Mouse (Mus musculus) cerebellum, adult 2 months (tissue): Measurements from ENCODE around the gene Cbx4. TPM values are rescaled to one million over a fixed set of nuclear protein-coding genes. Genes with fewer than 3 reads are reported as not detected.

Experiments used
- DNase-seq, 2 experiments: peaks; one replicate each; pipeline ENCODE4 v3.0.0; 2021
- H3K27ac ChIP-seq: fragments of 200-500 bp; 2 replicates; pipeline ENCODE4 v1.5.1; 2012; ENCODE audit warnings: low read length, control low read depth, inconsistent platforms; ENCODE audit not compliant: insufficient read depth
- H3K27me3 ChIP-seq: fragments of 200-500 bp; 2 replicates; pipeline ENCODE4 v1.6.1; 2012; ENCODE audit warnings: inconsistent platforms, mild to moderate bottlenecking, low read length, moderate library complexity; ENCODE audit not compliant: control insufficient read depth, insufficient read depth
- H3K4me1 ChIP-seq: fragments of 200-500 bp; 2 replicates; pipeline ENCODE4 v1.6.1; 2011; ENCODE audit warnings: low read length; ENCODE audit not compliant: control insufficient read depth, insufficient read depth
- H3K4me3 ChIP-seq: fragments of 200-500 bp; replicated peaks from 2 replicates; pipeline ENCODE3; 2011; ENCODE audit warnings: mild to moderate bottlenecking, low read depth, low read length, control low read depth; ENCODE audit not compliant: insufficient read depth
- CTCF ChIP-seq: fragments of 200-500 bp; IDR thresholded peaks from 2 replicates; pipeline ENCODE4 v1.5.1; 2011; ENCODE audit warnings: low read depth, mild to moderate bottlenecking, control low read depth, low read length, moderate library complexity, borderline replicate concordance; ENCODE audit not compliant: insufficient read depth
- POLR2A ChIP-seq: fragments of 200-500 bp; IDR thresholded peaks from 2 replicates; pipeline ENCODE4 v1.6.1; 2011; ENCODE audit warnings: low read length, control low read depth, borderline replicate concordance; ENCODE audit not compliant: insufficient read depth
- WGBS: fragments of 180-500 bp; shearing (Covaris S2); methylation state at CpG from one replicate; pipeline ENCODE4 v1.1.7; 2018; 5-methylcytosine and 5-hydroxymethylcytosine counted together
- polyA plus RNA-seq: library from polyadenylated mRNA; depleted of rRNA; stranded (reverse); fragments of >200 nt; gene quantifications from 2 replicates; pipeline ENCODE4 v1.2.3, GENCODE M21; 2012

Cbx4 gene
- polyA plus RNA-seq, 1 experiment: 50.1 TPM

- H3K4me1 ChIP-seq: peaks cover 24% of the 10 kb centered on the region
- 84% methylated on average over 11 of the region's 11 CpGs for WGBS
- no peak overlapping the region for H3K4me3 ChIP-seq
- H3K27ac ChIP-seq: no peak overlapping the region
- TF ChIP-seq CTCF: no peak
- no peak for TF ChIP-seq POLR2A
- DNase-seq: no peak
- H3K27me3 ChIP-seq: no peaks in the 10 kb centered on the region
Measured at GRCm38 (mm10) chr11:119128668-119129280, 42.8 kb upstream of the Cbx4 start.

GRCm38 (mm10) chr11:119127686-119128473 is 41.9 kb upstream of the Cbx4 start:
- no peak for DNase-seq
- TF ChIP-seq CTCF (no peak), POLR2A (no peak)
- no peak overlapping the region for H3K4me3 ChIP-seq
- no peak overlapping the region for H3K27ac ChIP-seq
- WGBS: 79% methylated on average over 9 of the region's 9 CpGs
- H3K4me1 ChIP-seq: peaks cover 23% of the 10 kb centered on the region
- H3K27me3 ChIP-seq: no peaks in the 10 kb centered on the region

DNA sequence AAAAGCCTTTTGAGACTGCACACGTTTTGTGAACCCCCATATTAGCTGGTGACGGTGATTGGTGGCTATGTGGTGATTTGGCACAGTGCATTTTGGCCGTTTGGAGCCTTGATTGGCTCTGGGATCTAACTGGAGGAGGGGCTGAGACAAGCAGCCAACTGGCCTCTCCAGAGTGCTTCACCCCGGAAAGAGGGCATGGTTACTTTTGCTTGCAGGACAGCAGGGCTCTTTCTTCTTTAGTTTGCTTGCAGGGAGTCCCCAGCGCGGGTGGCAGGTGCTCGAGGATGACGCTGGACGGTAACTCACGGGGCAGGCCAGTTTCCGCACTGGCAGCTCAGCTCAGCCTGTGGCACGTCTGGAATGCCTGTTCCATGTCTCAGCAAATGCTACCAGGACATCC is 41.1 kb upstream of the Cbx4 start:
- TF ChIP-seq POLR2A (no peak), CTCF (no peak)
- no peaks in the 10 kb centered on the region for H3K27me3 ChIP-seq
- no peak overlapping the region for H3K4me3 ChIP-seq
- WGBS: 71% methylated on average over 12 of the region's 12 CpGs
- H3K4me1 ChIP-seq: peaks cover 26% of the 10 kb centered on the region
- H3K27ac ChIP-seq: no peak overlapping the region
- no peak for DNase-seq

DNA sequence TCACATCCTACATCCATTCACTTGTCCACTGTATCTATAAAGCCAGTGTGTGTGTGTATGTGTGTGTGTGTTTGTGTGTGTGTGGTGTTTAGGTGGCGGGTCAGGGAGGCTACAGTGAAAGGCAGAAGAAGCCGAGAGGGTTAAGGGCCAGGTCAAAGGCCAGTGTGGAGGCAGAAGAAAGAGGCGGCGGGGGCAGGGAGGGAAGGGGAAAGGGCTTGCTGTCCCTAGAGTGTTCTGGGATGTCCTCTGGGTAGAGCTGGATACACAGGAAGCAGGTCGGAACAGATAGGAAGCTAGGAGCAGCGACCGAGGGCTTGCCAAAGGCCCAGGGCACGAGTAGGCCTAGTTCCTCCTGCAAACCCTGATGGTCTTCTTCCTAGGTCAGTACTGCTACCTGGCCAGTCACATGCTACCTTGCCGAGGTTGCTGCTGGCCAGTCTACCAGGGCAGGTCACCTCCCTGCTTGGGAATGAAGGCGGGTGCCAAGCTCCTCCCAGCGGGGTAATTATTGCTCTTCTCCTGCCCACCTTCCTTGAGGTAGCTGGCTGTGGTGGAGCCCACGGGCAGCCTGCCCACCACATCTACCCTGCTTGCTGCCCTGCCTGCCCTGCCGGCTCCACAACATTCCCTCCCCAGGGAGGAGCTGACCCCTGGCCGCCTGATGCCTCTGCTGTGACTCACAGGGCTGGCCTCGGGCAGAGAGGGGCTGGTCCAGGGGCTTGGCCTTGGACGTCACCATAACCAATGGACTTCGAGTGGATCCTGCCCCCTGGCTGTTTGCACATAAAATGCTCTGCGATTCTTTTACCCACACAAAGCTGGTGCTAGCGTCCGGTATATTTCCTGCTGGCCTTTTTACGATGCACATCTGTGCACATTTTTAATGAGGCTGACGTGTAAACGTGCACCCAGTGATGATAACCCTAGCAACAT is 40.2 kb upstream of the Cbx4 start:
- H3K4me1 ChIP-seq: peaks cover 23% of the 10 kb centered on the region
- WGBS: 73% methylated on average over 23 of the region's 23 CpGs
- TF ChIP-seq CTCF: peak; percentile 21; the same call in 1 of the 2 replicates
- no peak for TF ChIP-seq POLR2A
- DNase-seq: peak in 1 of 2 experiments; percentile 34
- H3K27ac ChIP-seq: no peak overlapping the region
- no peak overlapping the region for H3K4me3 ChIP-seq
- no peaks in the 10 kb centered on the region for H3K27me3 ChIP-seq

GRCm38 (mm10) chr11:119124536-119124935 is 38.5 kb upstream of the Cbx4 start:
- H3K4me1 ChIP-seq: peaks cover 23% of the 10 kb centered on the region
- 43% methylated on average over 6 of the region's 6 CpGs for WGBS
- H3K27ac ChIP-seq: no peak overlapping the region
- H3K4me3 ChIP-seq: no peak overlapping the region
- no peak for TF ChIP-seq CTCF
- no peak for TF ChIP-seq POLR2A
- peak in 1 of 2 experiments; percentile 39 for DNase-seq
- H3K27me3 ChIP-seq: no peaks in the 10 kb centered on the region

- Histone ChIP-seq H3K4me1 (peaks cover 23% of the 10 kb centered on the region), H3K27ac (no peak overlapping the region), H3K27me3 (no peaks in the 10 kb centered on the region), H3K4me3 (no peak overlapping the region)
- WGBS: 53% methylated on average over 5 of the region's 5 CpGs
- DNase-seq: no peak
- TF ChIP-seq POLR2A: no peak
- no peak for TF ChIP-seq CTCF
Measured at GRCm38 (mm10) chr11:119123522-119124319, 37.7 kb upstream of the Cbx4 start.

GRCm38 (mm10) chr11:119122396-119122795 is 36.4 kb upstream of the Cbx4 start:
- TF ChIP-seq POLR2A: no peak
- no peak for TF ChIP-seq CTCF
- H3K4me3 ChIP-seq: no peak overlapping the region
- no peak for DNase-seq
- WGBS: 56% methylated on average over 5 of the region's 5 CpGs
- H3K27ac ChIP-seq: no peak overlapping the region
- no peaks in the 10 kb centered on the region for H3K27me3 ChIP-seq
- peaks cover 27% of the 10 kb centered on the region for H3K4me1 ChIP-seq
